Mouse (Mus musculus): ENCODE results near the gene A730071L15Rik. TPM values are rescaled to one million over a fixed set of nuclear protein-coding genes. Genes with fewer than 3 reads are reported as not detected.

Gene A730071L15Rik
- polyA plus RNA-seq, 1 experiment from 2014 or later = 0.53 TPM

DNA sequence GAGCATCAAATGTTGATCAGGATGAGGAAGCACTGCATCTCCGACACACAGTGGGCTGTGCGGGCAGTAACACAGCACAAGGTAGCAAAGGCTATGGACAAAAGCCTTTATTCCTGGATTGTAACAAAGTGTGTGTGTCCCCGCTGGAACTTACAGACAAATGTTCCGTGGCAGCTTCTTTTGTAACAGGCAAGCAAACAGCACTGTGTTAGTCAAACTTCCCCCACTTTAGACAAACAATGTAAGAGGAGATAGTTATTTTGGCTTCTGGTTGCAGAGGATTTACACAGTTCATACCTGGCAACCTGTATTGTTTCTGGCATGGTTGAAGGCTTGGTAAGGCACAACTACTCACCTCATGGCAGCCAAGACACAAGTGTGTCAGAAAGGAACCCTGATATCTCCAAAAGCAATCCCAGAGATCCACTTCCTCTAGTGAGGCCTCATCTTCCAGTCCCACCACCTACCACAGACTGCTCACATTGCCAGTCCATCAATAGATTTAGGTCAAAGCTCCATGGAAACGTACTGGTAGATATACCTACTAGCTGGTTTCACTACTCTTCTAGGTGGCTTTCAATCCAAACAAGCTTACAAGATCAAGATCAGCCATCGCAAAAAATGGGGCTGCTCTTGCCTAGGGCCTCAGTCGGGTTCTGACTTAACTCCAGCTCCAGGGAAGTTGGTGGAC is 34.3 kb upstream of the A730071L15Rik start:
- Histone ChIP-seq H3K9me3 (replicated peaks; ENCODE audit: low read length) (no peaks in the 10 kb centered on the region), H3K4me2 (ENCODE audit: low read length) (no peak overlapping the region), H3K9ac (ENCODE audit: low read depth, low read length) (no peak overlapping the region), H3K27me3 (ENCODE audit: insufficient read depth, low read length) (no peaks in the 10 kb centered on the region), H3K4me3 (replicated peaks; ENCODE audit: low read depth, low read length) (no peak overlapping the region), H3K27ac (no peak overlapping the region), H3K36me3 (ENCODE audit: insufficient read depth, low read length) (no peaks in the 10 kb centered on the region), H3K4me1 (replicated peaks; ENCODE audit: insufficient read depth, low read length) (peaks cover 3% of the 10 kb centered on the region; the same call in 1 of the 2 replicates)
- ATAC-seq (replicated peaks; ENCODE audit: low FRiP score, low read depth) = no peak
- WGBS = 90% methylated on average over 7 of the region's 7 CpGs
- no peak for DNase-seq (ENCODE audit: low spot score)
- no peak for TF ChIP-seq CTCF (IDR thresholded peaks at IDR 0.05; ENCODE audit: low read depth)

DNA sequence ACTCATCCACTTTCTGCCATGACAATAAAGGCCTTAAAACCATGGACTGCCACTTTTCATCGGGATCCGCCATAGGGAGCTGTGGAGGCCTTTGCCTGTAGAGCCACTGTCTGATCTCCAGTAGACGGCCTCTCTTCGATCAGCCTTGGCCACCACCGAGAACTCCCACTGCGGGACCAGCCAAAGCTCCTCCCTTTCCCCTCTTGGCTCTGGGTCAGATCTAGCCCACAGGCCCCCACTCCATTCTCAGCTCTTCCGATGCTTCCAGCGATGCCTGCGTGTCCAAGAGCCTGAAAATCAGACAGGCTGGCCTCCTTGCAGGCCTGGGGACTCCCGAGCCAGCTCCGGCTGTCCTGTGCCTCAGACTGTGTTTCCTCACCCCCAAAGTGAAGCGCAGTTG is 33.5 kb upstream of the A730071L15Rik start:
- no peaks in the 10 kb centered on the region for H3K9me3 ChIP-seq (replicated peaks; ENCODE audit: low read length)
- no peak overlapping the region for H3K9ac ChIP-seq (ENCODE audit: low read depth, low read length)
- ATAC-seq (replicated peaks; ENCODE audit: low FRiP score, low read depth) (no peak), DNase-seq (ENCODE audit: low spot score) (no peak)
- peaks cover 3% of the 10 kb centered on the region; the same call in 1 of the 2 replicates for H3K4me1 ChIP-seq (replicated peaks; ENCODE audit: insufficient read depth, low read length)
- no peak overlapping the region for H3K4me3 ChIP-seq (replicated peaks; ENCODE audit: low read depth, low read length)
- no peak for TF ChIP-seq CTCF (IDR thresholded peaks at IDR 0.05; ENCODE audit: low read depth)
- WGBS = 90% methylated on average over 12 of the region's 12 CpGs
- no peaks in the 10 kb centered on the region for H3K27me3 ChIP-seq (ENCODE audit: insufficient read depth, low read length)
- H3K36me3 ChIP-seq (ENCODE audit: insufficient read depth, low read length) = no peaks in the 10 kb centered on the region
- H3K4me2 ChIP-seq (ENCODE audit: low read length) = no peak overlapping the region
- H3K27ac ChIP-seq = no peak overlapping the region

DNA sequence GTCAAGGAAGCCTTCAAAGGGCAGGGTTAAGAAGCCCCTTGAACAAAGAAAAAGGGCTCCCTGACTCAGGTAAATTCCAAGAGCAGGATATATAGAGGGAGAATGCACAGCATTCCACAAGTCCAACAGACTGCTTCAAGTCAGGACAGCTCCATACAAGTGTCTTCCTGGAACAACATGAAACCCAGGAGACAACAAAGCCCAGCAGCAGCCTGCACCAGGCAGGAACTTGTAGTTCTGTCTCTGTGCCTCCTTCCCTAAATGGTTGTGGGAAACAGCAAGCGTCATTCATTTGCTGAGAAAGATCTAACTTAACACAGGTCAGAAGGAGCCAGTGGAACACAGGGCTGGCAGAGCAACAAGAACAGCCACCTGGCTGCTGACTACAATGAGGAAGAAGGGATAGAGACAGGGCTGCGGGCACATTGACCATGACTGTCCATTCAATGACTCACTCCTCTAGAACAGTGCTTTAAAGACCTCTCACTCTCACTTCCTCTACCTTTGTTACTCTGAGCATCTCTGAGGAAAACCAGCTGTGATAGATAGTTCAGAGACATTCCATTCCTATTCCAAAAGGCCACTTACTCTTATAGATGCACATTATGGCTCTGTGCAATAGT is 30.7 kb upstream of the A730071L15Rik start:
- TF ChIP-seq CTCF (IDR thresholded peaks at IDR 0.05; ENCODE audit: low read depth) = no peak
- Histone ChIP-seq H3K36me3 (ENCODE audit: insufficient read depth, low read length) (no peaks in the 10 kb centered on the region), H3K4me2 (ENCODE audit: low read length) (no peak overlapping the region), H3K4me3 (replicated peaks; ENCODE audit: low read depth, low read length) (no peak overlapping the region), H3K27ac (no peak overlapping the region), H3K4me1 (replicated peaks; ENCODE audit: insufficient read depth, low read length) (peaks cover 3% of the 10 kb centered on the region; the same call in 1 of the 2 replicates), H3K9ac (ENCODE audit: low read depth, low read length) (no peak overlapping the region), H3K27me3 (ENCODE audit: insufficient read depth, low read length) (no peaks in the 10 kb centered on the region), H3K9me3 (replicated peaks; ENCODE audit: low read length) (no peaks in the 10 kb centered on the region)
- ATAC-seq (replicated peaks; ENCODE audit: low FRiP score, low read depth) = no peak
- no peak for DNase-seq (ENCODE audit: low spot score)
- 66% methylated on average over 2 of the region's 2 CpGs for WGBS

- H3K4me3 ChIP-seq (replicated peaks; ENCODE audit: low read depth, low read length) = no peak overlapping the region
- ATAC-seq (replicated peaks; ENCODE audit: low FRiP score, low read depth) (no peak), DNase-seq (ENCODE audit: low spot score) (no peak)
- no peaks in the 10 kb centered on the region for H3K9me3 ChIP-seq (replicated peaks; ENCODE audit: low read length)
- peaks cover 9% of the 10 kb centered on the region; the same call in 1 of the 2 replicates for H3K4me1 ChIP-seq (replicated peaks; ENCODE audit: insufficient read depth, low read length)
- no peaks in the 10 kb centered on the region for H3K27me3 ChIP-seq (ENCODE audit: insufficient read depth, low read length)
- TF ChIP-seq CTCF (IDR thresholded peaks at IDR 0.05; ENCODE audit: low read depth) = no peak
- H3K4me2 ChIP-seq (ENCODE audit: low read length) = no peak overlapping the region
- H3K9ac ChIP-seq (ENCODE audit: low read depth, low read length) = no peak overlapping the region
- H3K36me3 ChIP-seq (ENCODE audit: insufficient read depth, low read length) = no peaks in the 10 kb centered on the region
- H3K27ac ChIP-seq = no peak overlapping the region
- WGBS = 29% methylated on average over 7 of the region's 7 CpGs
Observed at GRCm38 (mm10) chr11:6174719-6175118, 25.1 kb upstream of the A730071L15Rik start.

- TF ChIP-seq CTCF (IDR thresholded peaks at IDR 0.05; ENCODE audit: low read depth) = no peak
Observed at GRCm38 (mm10) chr11:6175506-6175905, 24.3 kb upstream of the A730071L15Rik start.

GRCm38 (mm10) chr11:6177781-6178420 is 21.9 kb upstream of the A730071L15Rik start:
- no peak for TF ChIP-seq CTCF (IDR thresholded peaks at IDR 0.05; ENCODE audit: low read depth)
- no peaks in the 10 kb centered on the region for H3K9me3 ChIP-seq (replicated peaks; ENCODE audit: low read length)
- DNase-seq (ENCODE audit: low spot score) (peak; percentile 54), ATAC-seq (replicated peaks; ENCODE audit: low FRiP score, low read depth) (no peak)
- 40% methylated on average over 8 of the region's 8 CpGs for WGBS
- no peak overlapping the region for H3K9ac ChIP-seq (ENCODE audit: low read depth, low read length)
- H3K4me2 ChIP-seq (ENCODE audit: low read length) = no peak overlapping the region
- no peaks in the 10 kb centered on the region for H3K36me3 ChIP-seq (ENCODE audit: insufficient read depth, low read length)
- no peaks in the 10 kb centered on the region for H3K27me3 ChIP-seq (ENCODE audit: insufficient read depth, low read length)
- H3K4me1 ChIP-seq (replicated peaks; ENCODE audit: insufficient read depth, low read length) = peaks cover 9% of the 10 kb centered on the region; the same call in 1 of the 2 replicates
- no peak overlapping the region for H3K27ac ChIP-seq
- no peak overlapping the region for H3K4me3 ChIP-seq (replicated peaks; ENCODE audit: low read depth, low read length)

More at GRCm38 (mm10) chr11:6175506-6175905, 24.3 kb upstream of the A730071L15Rik start:
- WGBS = 62% methylated on average over 1 of the region's 1 CpGs
- Histone ChIP-seq H3K4me2 (ENCODE audit: low read length) (no peak overlapping the region), H3K27ac (no peak overlapping the region), H3K4me3 (replicated peaks; ENCODE audit: low read depth, low read length) (no peak overlapping the region), H3K4me1 (replicated peaks; ENCODE audit: insufficient read depth, low read length) (peaks cover 9% of the 10 kb centered on the region; the same call in 1 of the 2 replicates), H3K9ac (ENCODE audit: low read depth, low read length) (no peak overlapping the region), H3K9me3 (replicated peaks; ENCODE audit: low read length) (no peaks in the 10 kb centered on the region), H3K27me3 (ENCODE audit: insufficient read depth, low read length) (no peaks in the 10 kb centered on the region), H3K36me3 (ENCODE audit: insufficient read depth, low read length) (no peaks in the 10 kb centered on the region)
- DNase-seq (ENCODE audit: low spot score) (no peak), ATAC-seq (replicated peaks; ENCODE audit: low FRiP score, low read depth) (no peak)

Data from kidney, postnatal 0 days (tissue).